Comparison of ENCODE assay signal across 1 mouse cellular context in genomic region chr1:171677721-171678120, GRCm38 (mm10).
TF ChIP-seq lines count a peak whose summit lies in the region.

No protein-coding gene starts in this region.

TF ChIP-seq in MEL, 35 proteins besides CTCF, POLR2A, EP300 and RAD21 (continued from another document):
- no peak for TF ChIP-seq CHD1 (IDR thresholded peaks at IDR 0.05; ENCODE audit: low read depth, low read length)
- no peak for TF ChIP-seq ZKSCAN1 (IDR thresholded peaks at IDR 0.05; ENCODE audit: low read depth, low read length)
- TF ChIP-seq SMC3 (IDR thresholded peaks at IDR 0.05; ENCODE audit: low read depth, low read length), result no peak
- TF ChIP-seq POLR2AphosphoS2 (IDR thresholded peaks at IDR 0.05; ENCODE audit: low read length), result no peak
- TF ChIP-seq CHD2 (IDR thresholded peaks at IDR 0.05; ENCODE audit: low read length), result no peak
- TF ChIP-seq USF2 (IDR thresholded peaks at IDR 0.05; ENCODE audit: borderline replicate concordance in 1 of 2, insufficient read depth in 1 of 2, low read depth in 1 of 2, low read length in 2 of 2), result no peak
- peak; percentile 59 for TF ChIP-seq GATA1 (IDR thresholded peaks at IDR 0.05; ENCODE audit: low read depth, low read length)
- no peak for TF ChIP-seq UBTF (IDR thresholded peaks at IDR 0.05; ENCODE audit: borderline replicate concordance, insufficient read depth, low read depth, low read length)
- no peak for TF ChIP-seq POLR2AphosphoS5 (IDR thresholded peaks at IDR 0.05; ENCODE audit: borderline replicate concordance, low read depth, low read length)
- TF ChIP-seq ZMIZ1 (IDR thresholded peaks at IDR 0.05; ENCODE audit: low read depth, low read length), result no peak
- TF ChIP-seq GABPA (IDR thresholded peaks at IDR 0.05; ENCODE audit: low read depth, low read length), result no peak
- no peak for TF ChIP-seq MEF2A (IDR thresholded peaks at IDR 0.05; ENCODE audit: extremely low read depth, insufficient replicate concordance, low read depth, low read length, poor library complexity, severe bottlenecking)
- TF ChIP-seq MAFK (IDR thresholded peaks at IDR 0.05; ENCODE audit: borderline replicate concordance, low read depth, low read length), result no peak
- 0 out of 2 replicates have a peak, but pooled peaks have one; percentile 42 for TF ChIP-seq MYC (IDR thresholded peaks at IDR 0.05; ENCODE audit: low read depth, low read length)
- peak; percentile 83 for TF ChIP-seq MYB (IDR thresholded peaks at IDR 0.05; ENCODE audit: low read depth, low read length)
- TF ChIP-seq ETS1 (IDR thresholded peaks at IDR 0.05; ENCODE audit: low read depth, low read length), result peak; percentile 43; the same call in 1 of the 2 replicates
- TF ChIP-seq TCF12 (IDR thresholded peaks at IDR 0.05; ENCODE audit: low read depth, low read length), result peak; percentile 61; the same call in 1 of the 2 replicates
- TF ChIP-seq MAZ (IDR thresholded peaks at IDR 0.05; ENCODE audit: low read depth, low read length), result no peak
- TF ChIP-seq NELFE (IDR thresholded peaks at IDR 0.05; ENCODE audit: low read depth, low read length), result no peak
- TF ChIP-seq RCOR1 (IDR thresholded peaks at IDR 0.05; ENCODE audit: low read depth, low read length), result peak; percentile 50; the same call in 1 of the 2 replicates
- TF ChIP-seq E2F4 (IDR thresholded peaks at IDR 0.05; ENCODE audit: borderline replicate concordance, low read depth, low read length), result no peak
- no peak for TF ChIP-seq ZNF384 (IDR thresholded peaks at IDR 0.05; ENCODE audit: low read depth, low read length)
- no peak for TF ChIP-seq NRF1 (IDR thresholded peaks at IDR 0.05; ENCODE audit: insufficient read depth, low read depth, low read length, poor library complexity, severe bottlenecking)
- 0 out of 2 replicates have a peak, but pooled peaks have one; percentile 41 for TF ChIP-seq SIN3A (IDR thresholded peaks at IDR 0.05; ENCODE audit: low read length)
